Mouse (Mus musculus): ENCODE data around the gene Mad2l2. TPM values are rescaled to one million over a fixed set of nuclear protein-coding genes. Genes with fewer than 3 reads are reported as not detected.

The Mad2l2 gene
- polyA plus RNA-seq, 1 experiment from 2014 or later = 96.6 TPM

DNA sequence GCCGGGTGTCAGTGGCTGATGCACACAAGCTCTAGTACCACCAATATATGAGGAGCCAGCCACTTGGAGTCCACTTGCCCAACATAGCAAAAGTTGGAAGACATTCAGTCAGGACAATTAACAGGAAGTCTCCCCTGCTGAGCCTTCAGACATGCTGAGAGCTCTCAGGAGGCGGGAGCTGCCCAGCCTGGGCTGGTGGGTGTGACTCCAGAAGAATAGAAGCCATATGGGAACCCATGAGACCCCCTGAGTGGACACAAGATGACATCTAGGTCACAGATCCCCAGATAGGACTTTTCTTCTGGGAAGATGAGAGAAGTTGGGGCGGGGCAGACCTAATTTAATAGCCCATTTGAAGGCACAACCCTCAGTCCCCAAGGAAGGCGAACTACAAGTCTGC, 41.0 kb upstream of the Mad2l2 start:
- Histone ChIP-seq H3K9me3 (replicated peaks) (no peaks in the 10 kb centered on the region), H3K4me3 (no peak overlapping the region), H3K9ac (no peak overlapping the region), H3K27ac (no peak overlapping the region), H3K27me3 (no peaks in the 10 kb centered on the region), H3K4me2 (no peak overlapping the region), H3K36me3 (ENCODE audit: poor library complexity, severe bottlenecking) (no peaks in the 10 kb centered on the region), H3K4me1 (peaks cover 23% of the 10 kb centered on the region)
- 65% methylated on average over 4 of the region's 4 CpGs for WGBS
- no peak for ATAC-seq

DNA sequence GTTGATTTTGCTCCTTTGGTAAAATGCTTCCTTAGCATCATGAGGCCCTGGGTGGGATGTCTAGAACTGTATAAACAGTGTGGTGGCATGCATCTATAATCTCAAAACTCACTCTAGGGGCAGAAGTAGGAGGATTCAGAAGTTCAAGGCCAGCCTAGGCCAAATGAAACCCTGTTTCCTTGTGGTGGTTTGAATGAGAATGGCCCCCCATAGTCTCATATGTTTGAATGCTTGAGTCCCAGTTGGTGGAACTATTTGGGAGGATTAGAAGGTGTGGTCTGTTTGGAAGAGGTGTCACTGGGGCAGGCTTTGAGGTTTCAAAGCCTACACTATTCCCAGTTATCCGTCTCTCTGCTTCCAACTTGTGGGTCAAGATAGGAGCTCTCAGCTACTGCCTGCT, 39.0 kb upstream of the Mad2l2 start:
- H3K4me3 ChIP-seq = no peak overlapping the region
- 83% methylated on average over 1 of the region's 1 CpGs for WGBS
- H3K27ac ChIP-seq = no peak overlapping the region
- no peak overlapping the region for H3K4me2 ChIP-seq
- no peaks in the 10 kb centered on the region for H3K27me3 ChIP-seq
- H3K4me1 ChIP-seq = peaks cover 23% of the 10 kb centered on the region
- H3K36me3 ChIP-seq (ENCODE audit: poor library complexity, severe bottlenecking) = no peaks in the 10 kb centered on the region
- ATAC-seq = no peak
- H3K9ac ChIP-seq = no peak overlapping the region
- H3K9me3 ChIP-seq (replicated peaks) = no peaks in the 10 kb centered on the region

DNA sequence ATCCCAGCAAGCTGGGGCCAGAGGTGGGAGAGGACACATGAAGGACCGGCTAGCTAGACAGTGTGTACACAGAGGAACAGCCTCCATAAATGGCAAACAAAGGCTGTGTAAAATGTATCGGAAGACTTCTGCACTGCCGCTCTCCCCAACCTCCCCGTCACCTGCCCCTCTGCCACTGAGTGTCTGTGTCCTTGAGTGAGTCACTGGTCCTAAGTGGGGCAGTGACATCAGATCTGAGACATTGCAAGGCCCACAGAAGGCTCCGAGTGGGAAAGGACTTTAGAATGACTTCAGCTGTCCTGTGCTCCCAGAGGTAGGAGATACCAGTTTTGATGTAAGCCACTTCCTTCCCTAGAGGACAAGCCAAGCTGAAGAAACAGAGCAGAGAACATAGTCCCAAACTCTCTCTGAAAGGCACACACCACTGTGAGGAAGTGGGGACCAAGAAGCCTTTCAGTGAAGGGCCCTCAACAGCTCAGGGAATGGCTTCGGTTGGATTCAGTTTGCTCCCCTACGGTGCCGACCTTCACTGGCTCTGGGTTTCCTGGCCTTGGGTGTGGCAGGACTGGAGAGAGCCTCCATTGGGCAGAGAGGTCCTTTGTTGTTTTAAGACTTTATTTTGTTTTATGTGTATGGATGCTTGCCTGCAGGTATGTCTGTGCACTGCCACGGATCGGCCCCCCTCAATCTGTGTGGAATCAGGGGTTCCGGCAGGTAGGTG, 37.5 kb upstream of the Mad2l2 start:
- no peak overlapping the region for H3K4me3 ChIP-seq
- H3K36me3 ChIP-seq (ENCODE audit: poor library complexity, severe bottlenecking) = no peaks in the 10 kb centered on the region
- H3K27me3 ChIP-seq = no peaks in the 10 kb centered on the region
- peaks cover 12% of the 10 kb centered on the region for H3K4me1 ChIP-seq
- H3K4me2 ChIP-seq = no peak overlapping the region
- no peak overlapping the region for H3K27ac ChIP-seq
- no peak for ATAC-seq
- 90% methylated on average over 11 of the region's 11 CpGs for WGBS
- no peak overlapping the region for H3K9ac ChIP-seq
- no peaks in the 10 kb centered on the region for H3K9me3 ChIP-seq (replicated peaks)

DNA sequence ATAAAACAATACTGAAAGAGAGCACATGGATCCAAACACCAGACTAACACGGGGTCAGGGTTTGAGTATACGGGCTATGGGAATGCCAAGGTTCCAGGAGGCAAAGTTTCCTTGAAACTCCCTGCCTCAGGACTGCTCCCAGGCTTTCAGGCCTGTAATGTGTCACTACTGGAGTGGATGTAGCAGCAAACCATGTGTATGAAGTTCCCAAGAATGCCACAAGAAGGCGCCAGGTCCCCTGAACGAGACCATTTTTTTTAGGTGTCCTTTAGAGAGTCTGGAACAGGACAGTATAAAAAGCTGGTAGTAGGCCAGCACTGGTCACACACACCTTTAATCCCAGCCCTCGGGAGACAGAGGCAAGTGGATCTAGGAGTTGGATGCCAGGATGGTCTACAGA, 36.0 kb upstream of the Mad2l2 start:
- Histone ChIP-seq H3K4me3 (no peak overlapping the region), H3K27me3 (no peaks in the 10 kb centered on the region), H3K4me1 (no peaks in the 10 kb centered on the region), H3K9ac (no peak overlapping the region), H3K36me3 (ENCODE audit: poor library complexity, severe bottlenecking) (no peaks in the 10 kb centered on the region), H3K4me2 (no peak overlapping the region), H3K27ac (no peak overlapping the region), H3K9me3 (replicated peaks) (no peaks in the 10 kb centered on the region)
- no peak for ATAC-seq
- WGBS = 73% methylated on average over 5 of the region's 5 CpGs

- Histone ChIP-seq H3K27me3 (no peaks in the 10 kb centered on the region), H3K4me2 (no peak overlapping the region), H3K9me3 (replicated peaks) (no peaks in the 10 kb centered on the region), H3K36me3 (ENCODE audit: poor library complexity, severe bottlenecking) (peaks cover 2% of the 10 kb centered on the region; the same call in 1 of the 2 replicates), H3K4me3 (no peak overlapping the region), H3K27ac (no peak overlapping the region), H3K9ac (no peak overlapping the region), H3K4me1 (no peaks in the 10 kb centered on the region)
- WGBS = 79% methylated on average over 4 of the region's 4 CpGs
- no peak for ATAC-seq
Observed at GRCm38 (mm10) chr4:148095081-148095480, 35.1 kb upstream of the Mad2l2 start.

DNA sequence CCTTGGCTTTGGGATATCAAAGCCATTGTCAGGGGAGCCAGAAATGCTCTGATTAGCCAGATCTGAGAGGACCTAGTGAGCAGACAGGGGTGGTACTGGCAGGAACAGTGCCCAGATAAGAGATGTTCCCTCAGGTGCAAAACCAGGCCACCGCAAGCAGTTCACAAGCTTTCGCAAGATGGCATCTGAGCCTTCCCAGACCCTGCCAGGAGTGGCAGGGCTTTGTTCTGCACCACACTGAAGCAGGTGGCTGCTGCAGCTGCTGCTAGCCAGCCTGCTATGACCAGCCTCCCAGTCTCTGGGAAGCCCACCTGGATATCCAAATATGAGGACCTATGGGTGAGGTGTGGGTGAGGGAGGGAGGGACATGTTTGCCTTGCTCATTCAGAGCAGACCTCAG, 32.2 kb upstream of the Mad2l2 start:
- H3K27me3 ChIP-seq = no peaks in the 10 kb centered on the region
- ATAC-seq = no peak
- WGBS = 96% methylated on average over 2 of the region's 2 CpGs

DNA sequence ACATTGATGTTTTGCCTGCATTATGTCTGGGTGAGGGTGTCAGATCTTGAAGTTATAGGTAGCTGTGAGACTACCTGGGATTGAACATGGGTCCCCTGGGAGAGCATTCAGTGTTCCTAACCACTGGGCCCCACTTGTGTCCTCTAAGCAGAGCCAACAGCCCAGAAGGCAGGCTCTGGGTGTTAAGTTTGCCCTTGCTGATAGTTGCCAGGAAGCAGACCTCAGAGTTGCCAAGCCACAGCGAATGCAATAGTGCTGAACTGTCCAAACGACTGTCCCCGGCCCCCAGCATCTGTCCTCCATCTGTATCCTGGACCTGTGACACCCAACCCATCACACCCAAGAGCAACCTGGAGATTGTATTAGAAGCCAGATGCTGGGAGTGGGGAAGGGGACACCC, 31.5 kb upstream of the Mad2l2 start:
- no peaks in the 10 kb centered on the region for H3K9me3 ChIP-seq (replicated peaks)
- H3K4me1 ChIP-seq = peaks cover 13% of the 10 kb centered on the region
- H3K36me3 ChIP-seq (ENCODE audit: poor library complexity, severe bottlenecking) = peaks cover 16% of the 10 kb centered on the region
- H3K27me3 ChIP-seq = no peaks in the 10 kb centered on the region
- no peak for ATAC-seq
- 92% methylated on average over 3 of the region's 3 CpGs for WGBS
- no peak overlapping the region for H3K4me2 ChIP-seq
- H3K4me3 ChIP-seq = no peak overlapping the region
- no peak overlapping the region for H3K27ac ChIP-seq
- no peak overlapping the region for H3K9ac ChIP-seq

More for the DNA sequence above, 32.2 kb upstream of the Mad2l2 start:
- Histone ChIP-seq H3K27ac (no peak overlapping the region), H3K4me3 (no peak overlapping the region), H3K36me3 (ENCODE audit: poor library complexity, severe bottlenecking) (peaks cover 16% of the 10 kb centered on the region), H3K4me1 (peaks cover 13% of the 10 kb centered on the region), H3K9me3 (replicated peaks) (no peaks in the 10 kb centered on the region), H3K9ac (no peak overlapping the region), H3K4me2 (no peak overlapping the region)

GRCm38 (mm10) chr4:148101801-148102527, 28.2 kb upstream of the Mad2l2 start:
- Histone ChIP-seq H3K4me3 (peak overlapping the region; percentile 21), H3K9ac (peak overlapping the region; percentile 41), H3K4me1 (peaks cover 13% of the 10 kb centered on the region), H3K4me2 (peak overlapping the region; percentile 53), H3K27me3 (no peaks in the 10 kb centered on the region), H3K27ac (peak overlapping the region; percentile 68; the same call in 1 of the 2 replicates), H3K9me3 (replicated peaks) (no peaks in the 10 kb centered on the region), H3K36me3 (ENCODE audit: poor library complexity, severe bottlenecking) (peaks cover 20% of the 10 kb centered on the region)
- ATAC-seq = peak; percentile 91
- WGBS = 14% methylated on average over 29 of the region's 29 CpGs

GRCm38 (mm10) chr4:148104146-148104545, 26.0 kb upstream of the Mad2l2 start:
- H3K4me2 ChIP-seq = no peak overlapping the region
- no peak for ATAC-seq
- H3K9me3 ChIP-seq (replicated peaks) = no peaks in the 10 kb centered on the region
- peaks cover 38% of the 10 kb centered on the region for H3K36me3 ChIP-seq (ENCODE audit: poor library complexity, severe bottlenecking)
- H3K27me3 ChIP-seq = no peaks in the 10 kb centered on the region
- no peak overlapping the region for H3K27ac ChIP-seq
- no peak overlapping the region for H3K4me3 ChIP-seq
- peaks cover 20% of the 10 kb centered on the region for H3K4me1 ChIP-seq
- 87% methylated on average over 3 of the region's 3 CpGs for WGBS
- H3K9ac ChIP-seq = no peak overlapping the region

DNA sequence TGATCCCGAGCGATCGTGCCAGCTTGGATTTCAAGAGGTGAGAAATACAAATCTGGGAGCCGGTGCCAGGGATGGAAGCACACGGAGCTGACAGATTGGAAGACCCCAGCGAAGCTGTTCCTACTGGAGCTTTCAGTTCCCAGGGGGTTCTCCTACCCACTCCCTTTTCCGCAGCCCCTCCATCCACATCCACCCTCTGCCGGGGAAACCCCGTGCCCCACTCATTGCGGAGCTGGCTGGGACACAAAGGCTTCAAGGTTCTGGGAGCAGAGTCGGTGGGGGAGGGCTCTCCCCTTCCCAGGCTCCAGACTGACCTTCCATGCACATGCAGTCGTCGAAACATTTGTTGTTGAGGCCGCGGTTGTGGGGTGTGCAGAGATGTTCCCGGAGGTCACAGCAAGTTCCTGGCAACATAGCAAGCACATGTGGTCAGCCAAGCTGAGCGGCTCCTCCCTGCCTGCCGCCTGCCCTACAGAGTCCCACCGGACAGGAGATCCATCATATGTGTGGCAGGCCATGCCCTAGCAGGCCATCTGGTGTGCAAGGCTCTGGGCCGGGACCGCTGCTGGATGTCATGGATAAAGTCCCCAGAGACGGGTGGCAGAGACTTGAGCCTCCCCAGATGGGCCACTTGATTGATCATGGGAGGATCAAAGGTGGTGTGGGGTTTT, 22.4 kb upstream of the Mad2l2 start:
- peak; percentile 72 for ATAC-seq
- 0 out of 2 replicates have a peak overlapping the region, but pooled peaks have one; percentile 27 for H3K9ac ChIP-seq
- peak overlapping the region; percentile 70 for H3K27ac ChIP-seq
- no peaks in the 10 kb centered on the region for H3K9me3 ChIP-seq (replicated peaks)
- no peak overlapping the region for H3K4me3 ChIP-seq
- peaks cover 35% of the 10 kb centered on the region for H3K36me3 ChIP-seq (ENCODE audit: poor library complexity, severe bottlenecking)
- H3K4me2 ChIP-seq = no peak overlapping the region
- H3K4me1 ChIP-seq = peaks cover 9% of the 10 kb centered on the region; the same call in 1 of the 2 replicates
- H3K27me3 ChIP-seq = no peaks in the 10 kb centered on the region
- WGBS = 73% methylated on average over 22 of the region's 22 CpGs

- Histone ChIP-seq H3K27me3 (no peaks in the 10 kb centered on the region), H3K36me3 (ENCODE audit: poor library complexity, severe bottlenecking) (peaks cover 44% of the 10 kb centered on the region), H3K9ac (0 out of 2 replicates have a peak overlapping the region, but pooled peaks have one; percentile 30), H3K4me3 (no peak overlapping the region), H3K9me3 (replicated peaks) (no peaks in the 10 kb centered on the region), H3K4me2 (no peak overlapping the region), H3K4me1 (peaks cover 9% of the 10 kb centered on the region; the same call in 1 of the 2 replicates), H3K27ac (0 out of 2 replicates have a peak overlapping the region, but pooled peaks have one; percentile 70)
- no peak for ATAC-seq
- 73% methylated on average over 7 of the region's 7 CpGs for WGBS
Observed at GRCm38 (mm10) chr4:148108565-148109100, 21.6 kb upstream of the Mad2l2 start.

DNA sequence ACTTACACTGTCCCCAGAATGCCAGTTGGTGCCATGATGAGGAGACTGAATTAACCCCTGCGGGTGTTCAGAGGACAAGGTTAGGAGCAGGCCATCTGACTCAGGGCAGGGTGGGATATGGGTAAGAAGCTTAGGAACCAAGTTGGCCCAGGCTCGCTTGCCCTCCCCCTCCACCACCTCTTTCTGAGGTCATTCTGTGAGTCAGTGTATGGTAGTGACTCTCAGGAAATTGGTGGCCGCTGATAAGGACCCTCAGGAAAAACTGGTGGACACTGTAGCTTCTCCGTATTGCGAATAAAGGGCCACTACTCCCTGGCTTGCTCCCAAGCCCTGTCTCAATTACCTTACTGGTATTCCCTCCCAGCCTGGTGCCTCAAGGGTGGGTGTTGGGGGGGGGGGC, 21.0 kb upstream of the Mad2l2 start:
- H3K36me3 ChIP-seq (ENCODE audit: poor library complexity, severe bottlenecking) = peaks cover 48% of the 10 kb centered on the region
- no peaks in the 10 kb centered on the region for H3K27me3 ChIP-seq
- H3K9ac ChIP-seq = 0 out of 2 replicates have a peak overlapping the region, but pooled peaks have one; percentile 30
- no peak overlapping the region; the same call in 1 of the 2 replicates for H3K27ac ChIP-seq
- WGBS = 92% methylated on average over 5 of the region's 5 CpGs
- ATAC-seq = no peak
- no peak overlapping the region for H3K4me3 ChIP-seq
- H3K4me2 ChIP-seq = no peak overlapping the region
- H3K4me1 ChIP-seq = peaks cover 9% of the 10 kb centered on the region; the same call in 1 of the 2 replicates
- H3K9me3 ChIP-seq (replicated peaks) = no peaks in the 10 kb centered on the region

Measured in forebrain, embryonic 13.5 days (tissue).